Mouse (Mus musculus) megakaryocyte, embryonic 14.5 days (primary cell): ENCODE measurements around the gene Hmga1.

ENCODE experiments used
- FLI1 ChIP-seq: IDR thresholded peaks from 2 replicates; pipeline ENCODE4 v1.6.1; 2012; ENCODE audit warnings: low read length, inconsistent platforms, mixed read lengths
- GATA1 ChIP-seq: IDR thresholded peaks from 3 replicates; pipeline ENCODE4 v1.6.1; 2012; ENCODE audit warnings: mixed read lengths, low read length, inconsistent platforms, borderline replicate concordance

DNA sequence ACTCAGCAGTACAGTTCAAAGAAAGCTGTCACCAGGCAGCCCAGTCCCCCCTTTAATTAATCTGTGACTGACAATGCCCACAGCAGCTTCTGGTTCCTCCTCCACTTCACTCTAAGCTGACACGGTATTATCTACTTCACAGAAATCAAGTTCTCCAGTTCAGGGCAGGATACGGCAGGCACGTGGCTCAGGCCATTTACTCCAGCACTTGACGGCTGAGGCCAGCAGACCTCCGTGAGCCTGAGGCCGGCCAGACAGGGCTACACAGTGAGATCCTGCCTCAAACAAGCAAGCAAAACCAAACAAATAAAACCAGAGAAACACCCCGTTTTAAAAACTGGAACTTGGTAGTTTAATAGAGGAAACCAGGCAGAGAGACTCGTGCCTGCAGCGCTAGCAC, 30.4 kb downstream of the Hmga1 start:
- TF ChIP-seq GATA1 = no peak
- TF ChIP-seq FLI1 = no peak
